Mouse (Mus musculus): ENCODE results near the gene Pdyn. TPM values are rescaled to one million over a fixed set of nuclear protein-coding genes. Genes with fewer than 3 reads are reported as not detected.

Pdyn gene
- polyA plus RNA-seq, 1 experiment from 2014 or later, result not detected

- H3K27me3 ChIP-seq, result no peaks in the 10 kb centered on the region
- no peaks in the 10 kb centered on the region for H3K9me3 ChIP-seq (replicated peaks)
- no peak overlapping the region for H3K4me2 ChIP-seq
- no peak overlapping the region for H3K27ac ChIP-seq
- no peak overlapping the region for H3K9ac ChIP-seq
- H3K4me1 ChIP-seq (replicated peaks), result no peaks in the 10 kb centered on the region
- no peak for ATAC-seq (ENCODE audit: low read depth)
- WGBS (ENCODE audit: insufficient replicate concordance), result 74% methylated on average over 4 of the region's 4 CpGs
- H3K4me3 ChIP-seq (replicated peaks), result no peak overlapping the region
- DNase-seq, result no peak
- no peaks in the 10 kb centered on the region for H3K36me3 ChIP-seq
Observed at GRCm38 (mm10) chr2:129654233-129654950, 45.3 kb downstream of the Pdyn start.

GRCm38 (mm10) chr2:129653632-129654031 is 46.0 kb downstream of the Pdyn start:
- no peaks in the 10 kb centered on the region for H3K4me1 ChIP-seq (replicated peaks)
- WGBS (ENCODE audit: insufficient replicate concordance), result 29% methylated on average over 2 of the region's 2 CpGs
- H3K4me3 ChIP-seq (replicated peaks), result no peak overlapping the region
- no peaks in the 10 kb centered on the region for H3K27me3 ChIP-seq
- H3K9me3 ChIP-seq (replicated peaks), result no peaks in the 10 kb centered on the region
- ATAC-seq (ENCODE audit: low read depth) (no peak), DNase-seq (no peak)
- no peak overlapping the region for H3K4me2 ChIP-seq
- no peaks in the 10 kb centered on the region for H3K36me3 ChIP-seq
- no peak overlapping the region for H3K9ac ChIP-seq
- H3K27ac ChIP-seq, result no peak overlapping the region

GRCm38 (mm10) chr2:129652616-129653015 is 47.0 kb downstream of the Pdyn start:
- 51% methylated on average over 4 of the region's 4 CpGs for WGBS (ENCODE audit: insufficient replicate concordance)

More at GRCm38 (mm10) chr2:129652616-129653015, 47.0 kb downstream of the Pdyn start:
- no peaks in the 10 kb centered on the region for H3K36me3 ChIP-seq
- no peak overlapping the region for H3K4me3 ChIP-seq (replicated peaks)
- H3K9me3 ChIP-seq (replicated peaks), result no peaks in the 10 kb centered on the region
- H3K27me3 ChIP-seq, result no peaks in the 10 kb centered on the region
- no peak overlapping the region for H3K27ac ChIP-seq
- DNase-seq (no peak), ATAC-seq (ENCODE audit: low read depth) (no peak)
- no peaks in the 10 kb centered on the region for H3K4me1 ChIP-seq (replicated peaks)
- H3K9ac ChIP-seq, result no peak overlapping the region
- H3K4me2 ChIP-seq, result no peak overlapping the region

Other genes starting within 250 kb of the Pdyn start
- 0.06 TPM in 1 of 2 replicates, not detected in the other for gene F830045P16Rik, start 163.2 kb downstream of the Pdyn start, polyA plus RNA-seq (2015; fragmentation: Nextera tagmentation; extraction: Ambion mirVana)
- gene Sirpa, start 107.0 kb downstream of the Pdyn start, polyA plus RNA-seq (2015; fragmentation: Nextera tagmentation; extraction: Ambion mirVana), result 18.1 and 20.4 TPM in 2 replicates
- 4.0 and 4.3 TPM in 2 replicates for gene Stk35, start 100.7 kb upstream of the Pdyn start, polyA plus RNA-seq (2015; fragmentation: Nextera tagmentation; extraction: Ambion mirVana)

Data from liver, embryonic 13.5 days (tissue).